Mouse (Mus musculus): ENCODE measurements around the gene Gna14.

GRCm38 (mm10) chr19:16543688-16544087 is 108.1 kb downstream of the Gna14 start:
- no peak for TF ChIP-seq POLR2A (IDR thresholded peaks at IDR 0.05; ENCODE audit: insufficient read depth, low read length)
- TF ChIP-seq CTCF (IDR thresholded peaks at IDR 0.05; ENCODE audit: low read depth, low read length), result no peak
- TF ChIP-seq EP300 (IDR thresholded peaks at IDR 0.05; ENCODE audit: insufficient read depth, low read depth, low read length), result no peak
